Mouse (Mus musculus): ENCODE measurements around the gene Elp6. TPM values are rescaled to one million over a fixed set of nuclear protein-coding genes. Genes with fewer than 3 reads are reported as not detected.
"Not testable (repeated sequence)": the region's sequence is repeated elsewhere in the genome, so short reads cannot be mapped to it uniquely, and the experiment has no call there.

Gene Elp6
- total RNA-seq, 2 experiments from 2014 or later, result 9.7 to 13.8 TPM

GRCm38 (mm10) chr9:110316503-110316902, 11.5 kb downstream of the Elp6 start:
- no peak for DNase-seq

- DNase-seq, result no peak
These were observed 15.8 kb downstream of the Elp6 start for GRCm38 (mm10) chr9:110320769-110321168.

DNA sequence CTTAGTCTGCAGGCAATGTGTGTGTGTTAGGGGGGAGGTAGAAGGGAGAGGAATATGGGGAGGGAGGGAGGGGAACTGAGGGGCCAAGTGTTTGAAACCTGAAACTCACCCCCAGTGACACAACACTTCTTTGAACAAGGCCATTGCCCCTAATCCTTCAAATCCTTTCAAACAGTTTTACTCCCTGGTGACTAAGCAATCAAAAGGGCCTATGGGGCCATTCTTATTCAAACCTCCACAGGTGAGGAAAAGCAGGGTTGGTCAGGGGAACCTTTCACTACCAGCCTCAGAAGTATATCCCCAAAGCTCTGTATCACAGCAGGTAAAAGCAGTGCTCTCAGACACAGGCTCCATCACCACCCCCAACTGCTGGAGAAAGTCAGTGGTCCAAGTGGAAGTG, 18.0 kb downstream of the Elp6 start:
- DNase-seq, result no peak

DNA sequence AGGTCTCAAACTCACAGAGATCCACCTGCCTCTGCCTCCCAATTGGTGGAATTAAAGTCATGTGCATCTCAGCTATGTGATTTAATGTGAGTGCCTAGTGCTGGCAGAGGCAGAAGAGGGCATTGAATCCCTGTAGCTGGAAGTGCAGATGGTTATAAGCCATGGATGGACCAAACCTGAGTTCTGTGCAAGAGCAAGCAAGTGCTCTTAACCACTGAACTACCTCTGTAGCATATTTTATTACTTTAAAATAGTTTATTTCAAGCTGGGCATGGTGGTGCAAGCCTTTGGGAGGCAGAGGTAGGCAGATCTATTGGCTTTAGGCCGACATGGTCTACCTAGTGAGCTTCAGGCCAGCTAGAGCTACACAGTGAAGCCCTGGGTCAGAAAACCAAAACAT, 19.2 kb downstream of the Elp6 start:
- DNase-seq, result no peak

- DNase-seq, result no peak
These were observed 23.2 kb downstream of the Elp6 start for GRCm38 (mm10) chr9:110328178-110328577.

DNA sequence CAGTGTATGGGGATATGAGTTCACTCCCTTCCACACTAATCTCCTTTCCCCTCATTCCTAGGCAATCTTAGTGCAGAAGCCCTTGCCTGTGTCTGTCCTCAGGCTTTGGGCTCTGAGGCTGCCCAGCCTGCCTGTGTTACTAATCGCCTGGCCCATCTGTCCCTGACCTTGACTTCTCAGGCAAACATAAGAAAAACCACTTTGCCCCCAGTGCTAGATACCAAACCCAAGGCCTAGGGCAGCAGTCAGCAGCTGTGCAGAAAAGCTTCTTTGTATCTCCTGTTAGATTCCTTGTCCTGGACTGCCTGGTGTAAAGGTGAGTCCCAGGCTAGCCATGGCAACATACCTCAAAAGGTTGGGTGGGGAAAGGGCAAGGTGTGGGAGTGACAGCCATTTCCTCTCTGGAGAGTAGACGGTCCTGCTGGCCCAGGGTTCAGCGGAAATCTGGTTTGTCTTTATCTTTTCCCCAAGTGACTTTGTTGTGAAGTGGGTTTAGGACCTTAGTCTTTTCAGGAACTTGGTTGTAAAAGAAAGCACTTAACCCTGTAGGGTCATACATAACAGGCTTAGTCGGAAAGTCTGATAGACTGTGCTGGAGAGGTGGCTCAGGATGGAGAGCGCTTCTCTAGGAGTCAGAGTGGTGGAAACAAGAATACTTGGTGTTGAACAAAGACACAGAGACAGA, 24.1 kb downstream of the Elp6 start:
- no peak for DNase-seq

- DNase-seq, result no peak
These were observed 24.7 kb downstream of the Elp6 start for GRCm38 (mm10) chr9:110329655-110330054.

- DNase-seq, result no peak
These were observed 25.4 kb downstream of the Elp6 start for GRCm38 (mm10) chr9:110330341-110330740.

DNA sequence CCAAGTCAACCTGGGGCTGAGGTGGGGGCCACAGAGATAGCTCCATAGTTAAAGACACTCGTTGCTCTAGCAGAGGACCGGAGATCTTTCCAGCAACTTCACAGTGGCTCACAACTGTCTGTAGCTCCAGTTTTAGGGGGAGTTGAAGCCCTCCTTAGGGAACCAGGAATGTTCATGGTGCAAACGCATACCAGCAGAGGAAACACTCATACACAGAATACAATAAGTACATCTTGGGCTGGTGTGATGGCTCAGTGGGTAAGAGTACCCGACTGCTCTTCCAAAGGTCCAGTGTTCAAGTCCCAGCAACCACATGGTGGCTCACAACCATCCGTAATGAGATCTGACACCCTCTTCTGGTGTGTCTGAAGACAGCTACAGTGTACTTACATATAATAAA, 25.9 kb downstream of the Elp6 start:
- DNase-seq, result not testable (repeated sequence)

DNA sequence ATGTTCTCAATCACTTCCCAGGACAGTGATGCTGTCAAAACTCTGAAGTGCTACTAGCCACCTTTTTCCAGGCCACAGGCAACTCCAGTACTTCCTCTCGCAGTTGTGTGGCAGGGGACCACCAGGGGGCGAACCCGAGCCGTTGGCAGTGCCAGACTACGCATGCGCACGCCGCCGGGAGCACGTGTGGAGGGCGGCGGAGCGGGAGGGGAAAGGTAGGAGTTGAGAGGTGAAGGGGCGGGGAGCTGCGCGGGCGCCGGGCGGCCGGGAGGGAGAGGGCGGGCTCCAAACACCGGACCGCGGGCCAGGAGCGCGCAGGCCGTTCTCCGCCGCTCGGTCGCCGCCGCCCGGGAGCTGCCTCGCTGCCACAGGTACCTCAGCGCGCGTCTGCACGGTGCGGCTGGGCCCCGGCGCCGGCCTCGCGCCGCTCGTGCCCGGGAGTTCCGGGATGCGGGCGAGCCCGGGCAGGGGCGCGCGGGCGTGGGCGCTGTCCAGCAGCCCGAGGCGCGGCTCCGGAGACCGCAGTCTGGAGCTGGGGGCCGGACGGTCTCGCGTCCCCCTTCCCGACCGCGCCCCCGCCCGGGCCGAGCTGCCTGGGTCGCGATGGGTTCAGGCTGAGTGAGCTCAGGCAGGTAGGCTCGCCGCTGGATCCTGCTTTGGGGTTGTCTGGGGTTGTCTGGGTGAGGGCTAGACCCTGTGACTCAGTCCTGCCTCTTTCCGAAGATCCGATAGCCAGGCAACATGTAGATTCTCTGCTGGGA, 28.3 kb downstream of the Elp6 start, which contains the start of gene Scap:
Gene Scap, plus strand, starts transcription at position 154 of the 761 bp plus-strand sequence.
- peak; percentile 96 to 98 for DNase-seq

DNA sequence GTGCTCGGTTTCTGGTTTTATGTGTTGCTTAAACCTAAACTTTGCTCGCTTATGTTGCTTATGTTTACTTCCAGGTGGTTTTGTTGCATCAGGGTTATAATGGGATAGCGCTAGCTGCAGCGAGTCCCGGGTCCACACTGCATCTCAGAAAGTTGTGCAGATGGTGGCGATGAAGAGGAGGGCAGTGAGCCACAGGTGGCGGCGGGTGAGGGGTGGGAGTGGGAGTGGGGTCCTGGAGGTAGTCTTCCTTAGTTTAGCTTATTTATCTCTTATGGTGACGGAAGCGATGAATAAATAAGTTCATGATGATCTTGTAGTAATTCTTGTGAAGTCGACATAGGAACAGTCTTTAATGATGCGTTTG, 28.9 kb downstream of the Elp6 start:
- no peak for DNase-seq

DNA sequence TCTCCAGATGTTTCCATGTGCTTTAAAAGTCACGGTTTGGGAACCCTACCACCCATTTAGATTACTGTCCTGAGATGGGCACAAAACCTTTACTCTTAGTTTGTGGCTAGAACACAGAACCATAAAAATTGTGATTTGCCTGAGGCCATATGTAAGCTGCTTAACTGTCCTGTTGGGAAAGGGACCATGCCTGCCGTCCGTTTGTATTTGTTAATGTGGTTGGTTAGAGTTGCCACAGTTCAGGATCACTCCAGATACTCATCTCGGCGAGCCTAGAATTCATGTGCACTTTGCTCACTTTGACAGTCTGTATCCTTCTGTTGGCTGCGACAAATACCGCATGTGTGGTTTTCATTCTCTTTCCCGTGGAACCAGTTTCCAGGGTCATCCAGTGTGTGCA, 29.9 kb downstream of the Elp6 start:
- no peak for DNase-seq

GRCm38 (mm10) chr9:110340037-110340750, 35.2 kb downstream of the Elp6 start:
- DNase-seq, result no peak

DNA sequence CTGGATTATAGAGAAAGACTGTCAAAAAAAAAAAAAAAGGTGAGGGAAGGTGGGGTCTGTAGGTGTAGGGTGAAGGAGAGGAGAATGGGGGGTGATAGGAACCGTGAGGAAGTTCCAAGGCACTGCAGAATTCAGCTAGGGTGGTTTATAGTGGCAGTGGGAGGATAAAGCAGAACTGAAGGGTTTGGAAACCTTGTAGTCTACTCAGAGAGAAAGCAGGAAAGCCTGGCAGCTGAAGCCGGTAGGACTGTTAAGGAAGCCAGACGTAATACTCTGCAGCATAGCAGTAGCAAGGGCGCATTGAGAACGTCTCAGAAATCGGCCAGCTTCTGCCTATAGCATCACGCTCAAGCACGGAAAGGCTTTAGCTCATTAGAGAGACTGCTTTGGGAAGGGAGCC, 37.0 kb downstream of the Elp6 start:
- no peak for DNase-seq

GRCm38 (mm10) chr9:110343805-110344204, 38.8 kb downstream of the Elp6 start:
- DNase-seq, result no peak

GRCm38 (mm10) chr9:110345057-110345739, 40.2 kb downstream of the Elp6 start:
- DNase-seq, result no peak

DNA sequence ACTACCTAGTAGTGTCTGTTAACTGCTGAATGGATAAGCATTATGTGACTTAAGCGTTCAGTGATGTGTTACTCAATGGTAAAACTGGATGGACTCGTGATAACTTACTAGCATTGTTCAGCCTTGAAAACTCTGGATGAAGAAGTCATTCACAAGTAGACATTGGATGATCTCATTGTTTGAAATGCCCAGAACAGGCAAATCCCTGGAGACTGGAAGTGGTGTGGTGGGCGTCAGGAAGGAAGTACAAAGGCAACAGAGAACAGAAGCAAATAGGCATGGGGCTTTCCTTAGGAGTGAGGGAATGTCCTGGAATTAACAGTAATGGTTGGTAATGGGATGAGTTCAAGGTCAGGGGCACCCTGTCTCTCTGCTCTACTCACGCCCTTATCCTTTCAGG, 43.9 kb downstream of the Elp6 start:
- DNase-seq, result no peak

DNA sequence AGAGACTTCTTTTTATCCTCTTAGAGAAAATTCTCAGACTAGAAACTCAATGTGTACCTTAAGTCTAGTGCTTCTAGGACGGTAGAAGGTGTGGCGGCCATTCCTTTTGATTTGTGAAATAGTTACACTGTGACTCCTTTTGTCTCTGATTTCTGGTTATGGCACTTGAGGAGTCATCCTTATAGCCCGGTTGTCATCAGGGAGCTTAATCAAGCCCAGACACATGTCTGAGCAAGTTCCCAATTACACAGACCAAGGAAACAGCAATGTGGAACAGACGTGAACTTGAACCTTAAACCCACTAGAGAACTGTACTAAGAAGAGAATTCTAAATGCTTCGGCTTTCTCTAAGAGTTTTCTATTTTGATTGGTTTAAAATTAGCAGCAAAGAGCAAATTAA, 45.2 kb downstream of the Elp6 start:
- DNase-seq, result no peak

DNA sequence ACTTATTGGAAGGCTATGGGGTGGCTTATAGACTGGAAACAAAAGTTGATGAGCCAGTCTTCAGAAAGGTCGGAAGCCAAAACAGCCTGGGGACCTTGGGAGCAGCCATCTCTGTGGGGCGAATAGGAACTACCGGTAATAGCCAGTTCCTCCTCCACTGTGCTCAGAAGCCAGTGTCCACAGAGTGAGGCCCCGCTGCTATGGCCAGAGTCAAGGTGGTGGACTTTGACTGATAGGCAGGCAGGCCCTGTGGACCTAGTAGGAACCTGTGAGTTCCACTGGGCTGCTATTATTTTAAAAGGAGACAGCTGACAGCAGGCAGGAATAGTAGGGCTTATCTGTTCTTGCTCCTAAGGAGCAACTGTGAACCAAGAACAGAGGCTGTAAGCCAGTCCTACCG, 45.6 kb downstream of the Elp6 start:
- no peak for DNase-seq

- DNase-seq, result no peak
These were observed 46.4 kb downstream of the Elp6 start for GRCm38 (mm10) chr9:110351350-110351749.

DNA sequence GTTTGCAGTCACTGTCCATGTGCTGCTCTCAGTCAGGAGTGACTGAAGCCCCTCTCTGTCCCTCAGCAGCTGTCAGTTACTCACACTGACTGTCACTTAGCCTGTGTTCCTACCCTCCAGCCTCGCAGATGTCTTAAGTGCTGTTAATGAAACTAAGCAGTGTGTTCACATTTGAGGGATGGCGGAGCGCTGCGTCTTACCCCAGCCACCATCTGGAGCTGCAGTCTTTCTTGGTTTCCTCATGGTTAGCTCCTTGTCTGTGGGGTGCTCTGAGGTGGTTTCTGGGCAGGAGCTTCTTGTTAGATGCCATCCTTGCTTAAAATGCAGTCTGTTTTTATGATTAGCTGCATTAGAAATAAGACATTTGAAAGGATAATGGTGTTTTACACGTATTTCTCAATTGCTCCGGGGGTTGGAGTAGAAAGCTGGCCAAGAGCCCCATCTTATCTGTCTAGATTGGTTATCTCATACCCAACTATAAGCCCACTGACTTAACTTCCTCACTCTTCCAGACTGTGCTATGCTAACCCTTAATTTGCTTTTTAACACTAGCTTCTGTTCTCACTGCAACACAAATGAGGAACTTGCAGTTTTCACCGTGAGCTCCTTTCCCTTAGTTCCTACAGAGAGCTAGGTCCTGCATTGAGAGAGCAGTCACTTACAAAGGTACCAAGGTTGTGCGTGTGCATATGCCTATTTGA, 47.1 kb downstream of the Elp6 start:
- no peak for DNase-seq

DNA sequence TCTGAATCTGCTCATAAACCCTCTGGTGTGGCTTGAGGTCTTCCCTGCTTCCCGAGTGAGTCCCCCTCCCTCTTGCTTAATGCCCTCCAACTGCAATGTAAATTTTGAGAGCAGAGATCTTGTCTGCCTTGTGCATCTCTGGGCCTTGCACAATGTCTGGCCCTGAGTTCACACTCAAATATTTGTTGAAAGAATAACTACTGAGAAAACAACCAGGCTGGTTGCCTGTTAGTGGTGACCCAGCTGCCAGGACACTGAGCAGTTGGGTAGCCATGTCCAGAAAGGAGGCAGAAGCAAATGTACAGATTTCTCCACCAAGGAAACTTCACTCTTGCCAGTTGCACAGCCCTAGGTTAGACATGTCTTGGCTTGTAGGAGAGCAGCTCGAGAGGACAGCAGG, 53.4 kb downstream of the Elp6 start:
- DNase-seq, result no peak
